Mouse (Mus musculus): ENCODE data around the gene Slc25a21.

DNA sequence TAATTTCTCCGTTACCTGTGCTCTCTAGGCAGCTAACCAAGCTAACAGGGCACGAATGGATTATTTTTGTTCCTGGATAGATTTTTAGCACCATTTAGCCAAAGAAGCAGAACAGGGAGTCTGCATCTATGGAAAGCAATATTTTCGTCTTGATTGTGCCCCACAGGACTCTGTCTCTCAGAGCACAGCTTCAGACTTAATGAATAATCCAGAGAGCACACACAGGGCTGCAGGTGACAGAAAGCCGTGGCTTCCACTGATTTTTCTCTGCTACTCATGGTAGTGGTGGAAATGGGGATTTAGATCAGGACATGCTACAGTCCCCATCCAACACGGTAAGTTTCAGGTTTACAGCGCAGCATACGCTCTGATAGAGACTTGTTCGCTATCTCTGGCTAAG is 299.3 kb downstream of the Slc25a21 start:
- TF ChIP-seq CTCF (IDR thresholded peaks at IDR 0.05; ENCODE audit: borderline replicate concordance, insufficient read depth, low read depth, low read length) = no peak
- TF ChIP-seq POLR2A (IDR thresholded peaks at IDR 0.05; ENCODE audit: borderline replicate concordance, insufficient read depth, low read length) = no peak
